Mouse (Mus musculus) CH12.LX (cell line): ENCODE data around the gene Dtx3.

ENCODE experiments used
- CTCF ChIP-seq, 2 experiments: IDR thresholded peaks in 1 of 2; conservative IDR thresholded peaks in 1 of 2; 2 replicates each; pipeline ENCODE4 v1.5.1; 2011 to 2012; ENCODE audit warnings: low read depth in 2 of 2, low read length in 2 of 2, improper control_type of control experiment in 1 of 2, inconsistent platforms in 1 of 2, mild to moderate bottlenecking in 1 of 2, moderate library complexity in 1 of 2
- EP300 ChIP-seq: IDR thresholded peaks from 2 replicates; pipeline ENCODE4 v1.6.1; 2011; ENCODE audit warnings: low read length, improper control_type of control experiment
- MAZ ChIP-seq: IDR thresholded peaks from 2 replicates; pipeline ENCODE4 v1.6.1; 2012; ENCODE audit warnings: low read depth, mild to moderate bottlenecking, inconsistent platforms, low read length, improper control_type of control experiment, moderate library complexity
- NRF1 ChIP-seq: IDR thresholded peaks from 2 replicates; pipeline ENCODE4 v1.6.1; 2014; ENCODE audit warnings: low read depth, mild to moderate bottlenecking, inconsistent platforms, low read length, improper control_type of control experiment, moderate library complexity
- POLR2A ChIP-seq: IDR thresholded peaks from 2 replicates; pipeline ENCODE4 v1.6.1; 2011; ENCODE audit warnings: low read depth, mild to moderate bottlenecking, improper control_type of control experiment, low read length
- RCOR1 ChIP-seq: conservative IDR thresholded peaks from 2 replicates; pipeline ENCODE4 v1.6.1; 2012; ENCODE audit warnings: low read depth, mild to moderate bottlenecking, inconsistent platforms, low read length, improper control_type of control experiment
- TBP ChIP-seq: conservative IDR thresholded peaks from 2 replicates; pipeline ENCODE4 v1.6.1; 2011; ENCODE audit warnings: low read depth, low read length, improper control_type of control experiment

- no peak for TF ChIP-seq NRF1
- TF ChIP-seq MAZ: no peak
- no peak for TF ChIP-seq CTCF (conservative IDR thresholded peaks at IDR 0.05 in 1 of 2, IDR thresholded peaks at IDR 0.05 in 1 of 2; ENCODE audit: low read depth in 2 of 2, low read length in 2 of 2)
- TF ChIP-seq TBP: no peak
- no peak for TF ChIP-seq POLR2A
- no peak for TF ChIP-seq EP300
- no peak for TF ChIP-seq RCOR1
Measured at GRCm38 (mm10) chr10:127154241-127154640, 41.3 kb downstream of the Dtx3 start.
